Mouse (Mus musculus) intestine, embryonic 15.5 days (tissue): ENCODE results near the gene Aoah. TPM values are rescaled to one million over a fixed set of nuclear protein-coding genes. Genes with fewer than 3 reads are reported as not detected.

ENCODE experiments used
- ATAC-seq: fragments of 200-750 bp; cut with Nextera tagmentation; 2 replicates; pipeline ENCODE4 v1.8.0; 2017; ENCODE audit warnings: moderate TSS enrichment, moderate library complexity
- H3K27ac ChIP-seq: fragments of 300-500 bp; sonication (generic); 2 replicates; pipeline ENCODE4 v1.5.1; 2015; ENCODE audit warnings: mild to moderate bottlenecking, inconsistent platforms
- H3K27me3 ChIP-seq: fragments of 300-500 bp; sonication (generic); replicated peaks from 2 replicates; pipeline ENCODE4 v1.6.1; 2015; ENCODE audit warnings: inconsistent platforms
- H3K36me3 ChIP-seq: fragments of 300-500 bp; sonication (generic); 2 replicates; pipeline ENCODE4 v1.6.1; 2015; ENCODE audit warnings: inconsistent platforms
- H3K4me1 ChIP-seq: fragments of 300-500 bp; sonication (generic); replicated peaks from 2 replicates; pipeline ENCODE4 v1.6.1; 2015; ENCODE audit warnings: inconsistent platforms
- H3K4me2 ChIP-seq: fragments of 300-500 bp; sonication (generic); replicated peaks from 2 replicates; pipeline ENCODE4 v1.6.1; 2015; ENCODE audit warnings: mild to moderate bottlenecking, inconsistent platforms
- H3K4me3 ChIP-seq: fragments of 300-500 bp; sonication (generic); replicated peaks from 2 replicates; pipeline ENCODE4 v1.5.1; 2015; ENCODE audit warnings: inconsistent platforms
- H3K9ac ChIP-seq: fragments of 300-500 bp; sonication (generic); 2 replicates; pipeline ENCODE4 v1.6.1; 2015; ENCODE audit warnings: inconsistent platforms
- H3K9me3 ChIP-seq: fragments of 300-500 bp; sonication (generic); 2 replicates; pipeline ENCODE4 v1.6.1; 2016; ENCODE audit warnings: inconsistent platforms
- WGBS: fragments of 180-500 bp; shearing (Covaris S2); methylation state at CpG from one replicate; pipeline ENCODE4 v1.1.7; 2015; 5-methylcytosine and 5-hydroxymethylcytosine counted together
- polyA plus RNA-seq: library from polyadenylated mRNA; unstranded; fragments of >200 nt; fragmentation: Nextera tagmentation; extraction: Ambion mirVana; gene quantifications from 2 replicates; pipeline ENCODE4 v1.2.1, GENCODE M21; 2015

Gene Aoah
- polyA plus RNA-seq, 1 experiment from 2014 or later, result 1.3 TPM

GRCm38 (mm10) chr13:20936016-20936415 is 142.1 kb downstream of the Aoah start:
- H3K4me2 ChIP-seq, result no peak overlapping the region
- no peak overlapping the region for H3K9ac ChIP-seq
- H3K27me3 ChIP-seq, result no peaks in the 10 kb centered on the region
- H3K4me1 ChIP-seq, result no peaks in the 10 kb centered on the region
- H3K36me3 ChIP-seq, result no peaks in the 10 kb centered on the region
- no peak overlapping the region for H3K4me3 ChIP-seq
- no peak overlapping the region for H3K27ac ChIP-seq
- H3K9me3 ChIP-seq, result no peaks in the 10 kb centered on the region
- no peak for ATAC-seq

- Histone ChIP-seq H3K9ac (no peak overlapping the region), H3K9me3 (no peaks in the 10 kb centered on the region), H3K4me3 (no peak overlapping the region), H3K4me1 (no peaks in the 10 kb centered on the region), H3K36me3 (no peaks in the 10 kb centered on the region), H3K27ac (no peak overlapping the region), H3K4me2 (no peak overlapping the region), H3K27me3 (no peaks in the 10 kb centered on the region)
- 19% methylated on average over 5 of the region's 5 CpGs for WGBS
- no peak for ATAC-seq
Measured at GRCm38 (mm10) chr13:20937452-20937851, 143.5 kb downstream of the Aoah start.

- no peak for ATAC-seq
- no peaks in the 10 kb centered on the region for H3K27me3 ChIP-seq
- WGBS, result 76% methylated on average over 6 of the region's 6 CpGs
Measured at GRCm38 (mm10) chr13:20939099-20939498, 145.2 kb downstream of the Aoah start.

GRCm38 (mm10) chr13:20940389-20940788 is 146.5 kb downstream of the Aoah start:
- H3K36me3 ChIP-seq, result no peaks in the 10 kb centered on the region
- H3K4me1 ChIP-seq, result no peaks in the 10 kb centered on the region
- H3K27me3 ChIP-seq, result no peaks in the 10 kb centered on the region
- H3K4me3 ChIP-seq, result no peak overlapping the region
- WGBS, result 51% methylated on average over 6 of the region's 6 CpGs
- H3K9ac ChIP-seq, result no peak overlapping the region
- H3K4me2 ChIP-seq, result no peak overlapping the region
- H3K27ac ChIP-seq, result no peak overlapping the region
- no peaks in the 10 kb centered on the region for H3K9me3 ChIP-seq
- ATAC-seq, result no peak

More at GRCm38 (mm10) chr13:20939099-20939498, 145.2 kb downstream of the Aoah start:
- Histone ChIP-seq H3K4me1 (no peaks in the 10 kb centered on the region), H3K27ac (no peak overlapping the region), H3K9me3 (no peaks in the 10 kb centered on the region), H3K4me2 (no peak overlapping the region), H3K4me3 (no peak overlapping the region), H3K9ac (no peak overlapping the region), H3K36me3 (no peaks in the 10 kb centered on the region)

GRCm38 (mm10) chr13:20941707-20942106 is 147.8 kb downstream of the Aoah start:
- Histone ChIP-seq H3K9ac (no peak overlapping the region), H3K4me1 (no peaks in the 10 kb centered on the region), H3K4me2 (no peak overlapping the region), H3K4me3 (no peak overlapping the region), H3K9me3 (no peaks in the 10 kb centered on the region), H3K36me3 (no peaks in the 10 kb centered on the region), H3K27ac (no peak overlapping the region), H3K27me3 (no peaks in the 10 kb centered on the region)
- 92% methylated on average over 4 of the region's 4 CpGs for WGBS
- no peak for ATAC-seq

GRCm38 (mm10) chr13:20963086-20963485 is 169.2 kb downstream of the Aoah start:
- no peak for ATAC-seq
- 81% methylated on average over 3 of the region's 3 CpGs for WGBS
- H3K4me2 ChIP-seq, result no peak overlapping the region
- H3K36me3 ChIP-seq, result no peaks in the 10 kb centered on the region
- no peaks in the 10 kb centered on the region for H3K4me1 ChIP-seq
- H3K27me3 ChIP-seq, result no peaks in the 10 kb centered on the region
- H3K9me3 ChIP-seq, result no peaks in the 10 kb centered on the region
- H3K27ac ChIP-seq, result no peak overlapping the region
- H3K9ac ChIP-seq, result no peak overlapping the region
- H3K4me3 ChIP-seq, result no peak overlapping the region

- no peaks in the 10 kb centered on the region for H3K36me3 ChIP-seq
- no peak overlapping the region for H3K4me2 ChIP-seq
- no peak overlapping the region for H3K27ac ChIP-seq
- 83% methylated on average over 8 of the region's 8 CpGs for WGBS
- no peak for ATAC-seq
- no peaks in the 10 kb centered on the region for H3K27me3 ChIP-seq
- H3K9me3 ChIP-seq, result no peaks in the 10 kb centered on the region
- H3K4me3 ChIP-seq, result no peak overlapping the region
- no peak overlapping the region for H3K9ac ChIP-seq
- H3K4me1 ChIP-seq, result no peaks in the 10 kb centered on the region
Measured at GRCm38 (mm10) chr13:20981234-20982230, 187.6 kb downstream of the Aoah start.

GRCm38 (mm10) chr13:20985510-20985909 is 191.6 kb downstream of the Aoah start:
- Histone ChIP-seq H3K27ac (no peak overlapping the region), H3K9me3 (no peaks in the 10 kb centered on the region), H3K4me1 (no peaks in the 10 kb centered on the region), H3K4me3 (no peak overlapping the region), H3K36me3 (no peaks in the 10 kb centered on the region), H3K9ac (no peak overlapping the region), H3K27me3 (no peaks in the 10 kb centered on the region), H3K4me2 (no peak overlapping the region)
- ATAC-seq, result no peak

GRCm38 (mm10) chr13:20985961-20986360 is 192.0 kb downstream of the Aoah start:
- Histone ChIP-seq H3K27ac (no peak overlapping the region), H3K4me1 (no peaks in the 10 kb centered on the region), H3K4me3 (no peak overlapping the region), H3K36me3 (no peaks in the 10 kb centered on the region), H3K9ac (no peak overlapping the region), H3K4me2 (no peak overlapping the region), H3K27me3 (no peaks in the 10 kb centered on the region), H3K9me3 (no peaks in the 10 kb centered on the region)
- no peak for ATAC-seq

GRCm38 (mm10) chr13:21005238-21005637 is 211.3 kb downstream of the Aoah start:
- H3K36me3 ChIP-seq, result no peaks in the 10 kb centered on the region
- no peaks in the 10 kb centered on the region for H3K4me1 ChIP-seq
- no peaks in the 10 kb centered on the region for H3K27me3 ChIP-seq
- H3K4me2 ChIP-seq, result no peak overlapping the region
- no peak overlapping the region for H3K4me3 ChIP-seq
- H3K27ac ChIP-seq, result no peak overlapping the region
- no peak for ATAC-seq
- WGBS, result 83% methylated on average over 5 of the region's 5 CpGs
- H3K9me3 ChIP-seq, result no peaks in the 10 kb centered on the region
- no peak overlapping the region for H3K9ac ChIP-seq

GRCm38 (mm10) chr13:21005642-21006320 is 211.9 kb downstream of the Aoah start:
- no peak; the same call in 1 of the 2 replicates for ATAC-seq
- WGBS, result 77% methylated on average over 5 of the region's 5 CpGs
- H3K36me3 ChIP-seq, result no peaks in the 10 kb centered on the region

GRCm38 (mm10) chr13:21006321-21006653 is 212.4 kb downstream of the Aoah start:
- no peaks in the 10 kb centered on the region for H3K9me3 ChIP-seq
- ATAC-seq, result no peak
- H3K4me3 ChIP-seq, result no peak overlapping the region
- WGBS, result 76% methylated on average over 4 of the region's 4 CpGs
- no peaks in the 10 kb centered on the region for H3K36me3 ChIP-seq
- H3K27me3 ChIP-seq, result no peaks in the 10 kb centered on the region
- no peak overlapping the region for H3K9ac ChIP-seq
- H3K4me2 ChIP-seq, result no peak overlapping the region
- no peaks in the 10 kb centered on the region for H3K4me1 ChIP-seq
- H3K27ac ChIP-seq, result no peak overlapping the region

More at GRCm38 (mm10) chr13:21005642-21006320, 211.9 kb downstream of the Aoah start:
- no peak overlapping the region for H3K4me3 ChIP-seq
- H3K27ac ChIP-seq, result no peak overlapping the region
- no peaks in the 10 kb centered on the region for H3K9me3 ChIP-seq
- no peak overlapping the region for H3K4me2 ChIP-seq
- H3K27me3 ChIP-seq, result no peaks in the 10 kb centered on the region
- no peaks in the 10 kb centered on the region for H3K4me1 ChIP-seq
- H3K9ac ChIP-seq, result no peak overlapping the region
